Mouse (Mus musculus) heart, postnatal 14 days (tissue): ENCODE results near the gene Tmem200b. TPM values are rescaled to one million over a fixed set of nuclear protein-coding genes. Genes with fewer than 3 reads are reported as not detected.

Experiments
- DNase-seq, 2 experiments: peaks; one replicate each; pipeline ENCODE4 v3.0.0; 2021 to 2022
- intact Hi-C: fragments of 180-260 bp; cut with DNase I; formaldehyde crosslinking; loops from one replicate; pipeline ENCODE4 v1.15.1; 2025
- long read RNA-seq, 2 experiments: library from polyadenylated mRNA; stranded (forward); transcript quantifications; one replicate each; pipeline ENCODE4 v2.0.0; 2021
- total RNA-seq, 2 experiments: library from RNA; stranded (reverse); gene quantifications; 2 replicates each; pipeline ENCODE4 v1.2.3; 2021

Gene Tmem200b
- total RNA-seq: 10 to 100 TPM in 1 of 2 experiments, 1 to 10 TPM in 1; 9.5 to 12.8 TPM
- long read RNA-seq, experiment 1, partial matches to known transcripts: 22 of 24 reads
- long read RNA-seq, experiment 1, other reads (novel, unspliced or antisense): 1 of 24 reads
- long read RNA-seq, experiment 2, partial matches to known transcripts: 0 of 15 reads
- long read RNA-seq, experiment 2, other reads (novel, unspliced or antisense): 13 of 15 reads

GRCm38 (mm10) chr4:131921461-131922346, at the start of gene Tmem200b:
Gene Tmem200b, plus strand, starts transcription at chr4:131921771.
- intact Hi-C loops: no loop called here
- DNase-seq: peak; percentile 51 to 53

- no peak for DNase-seq
These were observed 48.8 kb upstream of the Tmem200b start for GRCm38 (mm10) chr4:131872672-131873292.

GRCm38 (mm10) chr4:131873293-131874168, 48.0 kb upstream of the Tmem200b start, which contains the start of gene Srsf4:
Gene Srsf4, plus strand, starts transcription at chr4:131873617.
- peak; percentile 96 for DNase-seq
- intact Hi-C loops: no loop called here

More at GRCm38 (mm10) chr4:131872672-131873292, 48.8 kb upstream of the Tmem200b start:
- intact Hi-C loops: no loop called here

- intact Hi-C loops: no loop called here
- no peak for DNase-seq
These were observed 47.4 kb upstream of the Tmem200b start for GRCm38 (mm10) chr4:131874169-131874536.

DNA sequence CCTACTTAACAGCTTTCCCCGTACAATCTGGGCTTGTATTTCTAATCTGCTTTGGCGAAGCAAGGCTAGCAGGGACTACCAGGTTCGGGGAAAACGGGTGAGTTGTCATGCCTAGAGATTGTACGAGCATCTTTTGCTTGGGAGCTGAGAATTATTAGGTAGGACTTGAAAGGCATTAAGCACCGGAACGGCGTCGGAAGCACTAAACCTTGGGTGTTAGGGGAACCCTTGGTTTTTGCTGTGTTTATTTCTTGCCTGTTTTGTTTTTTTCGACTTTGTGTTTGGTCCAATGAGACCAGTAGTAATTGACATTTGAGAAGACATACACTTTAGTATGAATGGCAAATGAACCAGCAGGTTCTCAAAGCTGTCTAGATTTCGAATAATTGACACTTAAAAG, 47.0 kb upstream of the Tmem200b start:
- intact Hi-C loops: no loop called here
- DNase-seq: no peak

GRCm38 (mm10) chr4:131875242-131875641, 46.3 kb upstream of the Tmem200b start:
- DNase-seq: no peak
- intact Hi-C loops: no loop called here

GRCm38 (mm10) chr4:131876836-131877235, 44.7 kb upstream of the Tmem200b start:
- no peak for DNase-seq
- intact Hi-C loops: no loop called here

- intact Hi-C loops: no loop called here
These were observed 41.9 kb upstream of the Tmem200b start for GRCm38 (mm10) chr4:131879692-131880091.

DNA sequence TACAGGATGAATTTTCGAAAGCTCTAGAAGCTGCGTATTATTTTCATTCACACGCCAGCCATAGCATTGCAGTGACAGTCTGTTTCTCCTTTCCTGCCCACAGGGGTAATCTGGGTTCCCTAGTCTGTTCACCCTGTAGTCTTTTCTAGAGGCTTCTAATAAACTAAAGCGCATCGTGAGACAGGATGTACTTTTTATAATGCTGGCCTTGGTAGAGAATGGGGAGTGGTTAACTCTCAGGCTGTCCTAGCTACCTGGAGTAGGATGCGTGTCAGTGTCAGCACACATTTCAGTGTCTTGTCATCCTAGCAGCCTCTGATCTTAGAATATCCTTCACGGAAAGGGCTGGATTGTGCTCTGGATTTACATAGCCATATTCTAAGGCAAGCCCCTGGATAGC, 40.3 kb upstream of the Tmem200b start:
- intact Hi-C loops: no loop called here
- DNase-seq: no peak

More at GRCm38 (mm10) chr4:131879692-131880091, 41.9 kb upstream of the Tmem200b start:
- no peak for DNase-seq

DNA sequence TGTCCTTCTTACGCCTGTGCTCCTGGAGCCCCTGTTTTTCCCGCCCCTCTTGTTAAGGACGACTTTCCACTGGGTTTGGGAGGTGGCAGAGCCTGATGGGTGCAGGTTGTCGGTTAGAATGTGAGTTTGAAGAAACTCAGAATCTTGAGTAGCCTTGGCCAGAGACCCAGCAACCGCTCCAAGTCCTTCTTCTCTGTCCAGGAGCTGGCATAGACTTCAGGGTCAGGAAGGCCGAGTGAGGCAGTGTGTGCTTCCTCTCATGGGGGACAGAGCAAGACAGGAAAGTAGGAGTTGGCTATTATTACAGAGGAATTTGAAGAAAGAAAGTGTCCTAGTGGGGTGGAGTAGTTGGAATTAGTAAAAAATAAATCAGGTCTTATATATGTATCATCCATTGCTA, 38.0 kb upstream of the Tmem200b start:
- intact Hi-C loops: no loop called here
- no peak for DNase-seq

GRCm38 (mm10) chr4:131885376-131885775, 36.2 kb upstream of the Tmem200b start:
- intact Hi-C loops: no loop called here
- peak; percentile 26 to 31 for DNase-seq

DNA sequence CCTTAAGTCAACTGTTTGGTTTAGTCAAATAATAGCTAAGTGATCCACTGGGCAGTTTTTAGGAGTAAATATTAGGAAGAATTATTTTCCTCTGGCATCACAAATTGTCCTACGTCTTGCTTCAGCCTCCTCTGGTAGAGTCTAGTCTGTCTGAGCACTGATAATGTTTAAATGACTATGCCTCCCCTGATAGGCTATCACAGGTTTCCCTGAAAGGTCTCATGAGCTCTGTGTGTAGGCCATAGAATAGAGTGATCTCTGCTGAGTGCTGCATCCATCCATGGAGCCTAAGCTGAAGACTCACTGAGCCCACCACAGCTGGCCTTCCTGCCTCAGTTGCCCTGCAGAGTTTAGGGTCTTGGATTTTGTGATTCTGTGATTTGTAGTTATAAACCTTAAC, 33.0 kb upstream of the Tmem200b start:
- DNase-seq: no peak
- intact Hi-C loops: no loop called here

DNA sequence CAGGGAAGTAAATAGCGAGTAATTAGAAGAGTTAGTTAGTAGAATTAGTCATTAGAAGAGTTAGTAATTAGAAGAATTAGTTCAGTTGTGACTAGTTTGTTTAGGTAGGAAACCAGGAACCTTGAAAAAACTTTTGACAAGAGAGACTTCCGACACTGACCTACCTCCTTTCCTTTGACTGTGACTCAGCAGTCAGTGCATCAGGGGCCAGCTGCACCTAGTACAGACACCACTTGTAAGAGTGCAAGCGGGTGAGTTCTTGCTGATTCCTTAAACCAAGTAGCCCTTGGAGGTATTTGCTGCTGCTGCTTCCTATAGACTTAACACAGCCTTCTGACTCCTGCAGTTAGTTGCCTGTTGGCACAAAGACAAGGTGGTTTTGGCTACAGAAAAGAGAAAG, 30.9 kb upstream of the Tmem200b start:
- no peak for DNase-seq
- intact Hi-C loops: no loop called here

- DNase-seq: no peak
- intact Hi-C loops: no loop called here
These were observed 24.5 kb upstream of the Tmem200b start for GRCm38 (mm10) chr4:131897109-131897508.

DNA sequence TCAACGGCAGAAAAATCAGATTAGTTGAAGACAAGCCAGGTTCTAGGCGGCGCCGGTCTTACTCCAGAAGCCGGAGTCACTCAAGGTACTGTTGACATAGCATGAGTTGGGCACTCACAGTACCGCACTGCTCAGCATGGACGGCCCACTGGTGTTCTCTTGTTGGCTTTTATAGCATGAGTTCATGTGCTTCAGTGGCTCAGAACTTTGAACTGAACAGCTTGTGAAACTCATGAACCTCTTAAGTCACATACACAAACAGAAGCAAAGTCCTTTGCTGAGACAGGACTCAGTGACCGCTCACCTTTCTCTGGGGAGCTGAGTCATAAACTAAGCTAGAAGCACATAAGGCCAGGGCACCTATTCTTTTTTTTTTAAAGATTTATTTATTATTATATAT, 23.8 kb upstream of the Tmem200b start:
- DNase-seq: no peak
- intact Hi-C loops: no loop called here

DNA sequence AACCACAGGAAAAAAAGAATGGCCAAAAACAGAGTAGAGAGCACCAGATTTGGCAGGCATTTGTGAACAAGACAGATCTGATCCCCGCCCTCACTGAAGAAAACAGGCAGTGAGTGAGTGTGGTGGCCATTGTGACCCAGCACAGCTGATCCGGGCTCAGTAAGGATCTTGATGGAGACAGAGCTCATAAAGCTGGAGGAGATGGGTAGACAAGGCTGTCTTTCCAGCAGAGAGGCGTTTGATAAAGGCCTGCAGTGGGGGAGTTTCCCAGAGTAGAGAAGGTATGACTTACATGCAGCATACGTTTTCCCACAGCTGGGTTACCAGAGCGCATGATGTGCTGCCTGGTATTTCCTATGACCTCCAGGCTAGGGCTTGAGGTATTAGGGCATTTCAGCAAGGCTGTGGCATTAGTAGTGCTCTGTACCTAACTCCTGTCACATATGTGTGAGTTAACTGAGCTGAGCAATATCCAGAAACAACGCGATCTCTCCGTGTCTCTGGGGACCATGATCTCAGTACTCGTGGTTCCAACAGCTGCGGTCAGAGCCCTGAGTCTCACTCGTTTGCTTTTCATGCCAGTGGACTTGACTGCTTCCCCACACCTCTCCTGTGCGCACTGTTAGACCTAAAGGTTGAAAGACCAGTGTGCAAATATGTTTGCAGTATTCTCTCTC, 22.9 kb upstream of the Tmem200b start:
- peak in 1 of 2 experiments; percentile 44 for DNase-seq
- intact Hi-C loops: no loop called here

DNA sequence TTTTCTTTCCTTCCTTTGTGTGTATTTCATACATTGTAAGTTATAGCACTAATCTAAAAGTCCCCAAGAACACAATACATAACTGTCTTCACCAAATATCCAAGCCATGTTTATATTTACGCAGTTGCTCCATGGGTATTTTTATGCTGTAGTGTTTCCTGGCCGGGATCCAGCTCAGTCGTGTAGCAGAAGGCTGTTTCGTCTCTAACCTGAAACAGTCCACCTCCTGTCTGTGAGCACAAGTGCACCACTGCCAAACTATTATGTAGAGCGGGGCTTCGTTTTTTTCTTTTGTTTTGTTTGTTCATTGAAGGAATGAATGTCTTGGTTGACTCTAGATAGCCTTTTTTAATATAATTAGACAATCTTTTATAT, 22.4 kb upstream of the Tmem200b start:
- DNase-seq: peak in 1 of 2 experiments; percentile 47
- intact Hi-C loops: no loop called here

DNA sequence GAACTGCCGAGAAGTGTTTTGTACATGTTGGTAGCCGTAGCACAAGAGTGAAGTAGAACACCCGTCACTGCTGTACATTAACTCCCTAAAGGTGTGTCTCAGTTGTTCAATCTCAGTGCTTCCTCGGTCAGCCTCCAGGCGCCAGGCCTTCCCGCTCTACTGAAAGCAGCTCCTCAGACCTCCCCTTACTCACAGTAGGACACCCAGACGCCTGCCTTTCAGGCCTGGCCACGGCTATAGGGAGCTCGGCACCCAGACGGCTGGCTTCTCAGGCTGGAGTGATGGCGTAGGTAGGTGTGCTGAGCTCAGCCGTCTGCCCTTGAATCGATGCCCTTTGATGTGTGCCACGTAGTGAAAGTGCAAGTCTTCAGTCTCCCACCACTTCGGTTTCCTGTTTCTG, 20.5 kb upstream of the Tmem200b start:
- no peak for DNase-seq
- intact Hi-C loops: no loop called here

GRCm38 (mm10) chr4:131904478-131904877, 17.1 kb upstream of the Tmem200b start:
- DNase-seq: peak; percentile 35 to 63

GRCm38 (mm10) chr4:131906423-131906822, 15.1 kb upstream of the Tmem200b start:
- DNase-seq: no peak
- intact Hi-C loops: no loop called here

More at GRCm38 (mm10) chr4:131904478-131904877, 17.1 kb upstream of the Tmem200b start:
- intact Hi-C loops: loop anchor here (2.0 kb wide), 1 partner anchor 44 kb away; no protein-coding TSS in a partner anchor
